Comparison of ENCODE assay signal across 21 mouse cellular contexts in the genomic region with DNA sequence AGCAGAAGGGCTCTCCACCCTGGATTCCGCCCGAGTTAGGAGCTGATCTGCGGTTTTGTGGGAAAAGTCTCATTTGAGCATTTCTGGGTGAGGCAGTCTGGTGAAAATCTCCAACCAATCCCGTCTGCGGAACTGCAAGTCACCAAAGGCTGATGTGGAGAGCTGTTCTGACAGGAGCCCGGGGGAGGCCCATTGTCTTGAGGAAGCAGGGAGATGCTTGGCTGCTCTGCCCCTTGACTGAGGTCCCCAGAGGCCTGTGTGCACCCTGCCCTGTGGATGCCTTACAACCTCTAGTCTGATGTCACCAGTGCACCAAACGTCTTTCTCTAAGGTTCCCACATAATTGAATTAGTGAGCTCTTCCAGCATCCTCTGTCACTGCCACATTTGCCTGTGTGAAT. TPM values are rescaled to one million over a fixed set of nuclear protein-coding genes. Genes with fewer than 3 reads are reported as not detected.
A peak's percentile ranks its signal among the peaks of the same experiment; 100 is the strongest.
DNase-seq lines count a peak whose midpoint lies in the region; ATAC-seq lines count a peak whose summit lies in the region.
"Had no signal": no experiment of that assay in that cellular context is flagged by ENCODE, and none has a peak within 500 bp of the region (broad histone marks: within the 10 kb centered on the region; RNA-seq: fewer than 3 reads in every experiment).

No protein-coding gene starts in this region.

- H3K9me3 ChIP-seq in embryonic facial prominence, embryonic 14.5 days (ENCODE audit: control insufficient read depth, low read length), result no peaks in the 10 kb centered on the region
- H3K9me3 ChIP-seq in embryonic facial prominence, embryonic 10.5 days, result no peaks in the 10 kb centered on the region
- no peaks in the 10 kb centered on the region for H3K9me3 ChIP-seq in midbrain, embryonic 10.5 days (replicated peaks)
- H3K9me3 ChIP-seq in midbrain, embryonic 11.5 days (ENCODE audit: control insufficient read depth, low read length), result no peaks in the 10 kb centered on the region
- H3K9me3 ChIP-seq: embryonic facial prominence, embryonic 13.5 days; hindbrain, embryonic 12.5 days had no signal

- ATAC-seq in embryonic facial prominence, embryonic 14.5 days (ENCODE audit: low read depth), result no peak
- ATAC-seq in midbrain, embryonic 11.5 days (ENCODE audit: low FRiP score), result no peak
- ATAC-seq: forebrain, embryonic 14.5 days; hindbrain, embryonic 16.5 days had no signal

- H3K36me3 ChIP-seq in embryonic facial prominence, embryonic 14.5 days (ENCODE audit: control insufficient read depth, insufficient read depth, low read length), result no peaks in the 10 kb centered on the region
- H3K36me3 ChIP-seq in embryonic facial prominence, embryonic 10.5 days (replicated peaks), result no peaks in the 10 kb centered on the region
- no peaks in the 10 kb centered on the region for H3K36me3 ChIP-seq in midbrain, embryonic 10.5 days
- no peaks in the 10 kb centered on the region for H3K36me3 ChIP-seq in midbrain, embryonic 11.5 days (ENCODE audit: control insufficient read depth, insufficient read depth, low read length)
- H3K36me3 ChIP-seq: embryonic facial prominence, embryonic 13.5 days; hindbrain, embryonic 12.5 days had no signal

- no peaks in the 10 kb centered on the region for H3K4me1 ChIP-seq in embryonic facial prominence, embryonic 14.5 days (ENCODE audit: control insufficient read depth, insufficient read depth, low read length)
- H3K4me1 ChIP-seq in embryonic facial prominence, embryonic 10.5 days, result no peaks in the 10 kb centered on the region
- peaks cover 7% of the 10 kb centered on the region; the same call in 1 of the 2 replicates for H3K4me1 ChIP-seq in midbrain, embryonic 10.5 days
- H3K4me1 ChIP-seq in midbrain, embryonic 11.5 days (ENCODE audit: control insufficient read depth, insufficient read depth, low read length), result no peaks in the 10 kb centered on the region
- H3K4me1 ChIP-seq: embryonic facial prominence, embryonic 13.5 days; hindbrain, embryonic 12.5 days had no signal

- H3K4me3 ChIP-seq in embryonic facial prominence, embryonic 14.5 days (ENCODE audit: low read depth, low read length), result no peak overlapping the region
- H3K4me3 ChIP-seq in embryonic facial prominence, embryonic 10.5 days, result no peak overlapping the region
- no peak overlapping the region for H3K4me3 ChIP-seq in midbrain, embryonic 10.5 days
- no peak overlapping the region for H3K4me3 ChIP-seq in midbrain, embryonic 11.5 days (ENCODE audit: low read depth, low read length)
- H3K4me3 ChIP-seq: embryonic facial prominence, embryonic 13.5 days; gastrocnemius, adult 2 months; hindbrain, embryonic 12.5 days had no signal

- H3K27ac ChIP-seq in embryonic facial prominence, embryonic 14.5 days (replicated peaks; ENCODE audit: low read depth, low read length), result no peak overlapping the region
- H3K27ac ChIP-seq in embryonic facial prominence, embryonic 10.5 days (replicated peaks), result no peak overlapping the region
- H3K27ac ChIP-seq in midbrain, embryonic 10.5 days (replicated peaks), result 0 out of 2 replicates have a peak overlapping the region, but pooled peaks have one; percentile 42
- no peak overlapping the region for H3K27ac ChIP-seq in midbrain, embryonic 11.5 days (ENCODE audit: low read depth, low read length)
- H3K27ac ChIP-seq: embryonic facial prominence, embryonic 13.5 days; gastrocnemius, adult 2 months; hindbrain, embryonic 12.5 days had no signal

- H3K27me3 ChIP-seq in embryonic facial prominence, embryonic 14.5 days (replicated peaks; ENCODE audit: control insufficient read depth, insufficient read depth, low read length), result no peaks in the 10 kb centered on the region
- no peaks in the 10 kb centered on the region for H3K27me3 ChIP-seq in embryonic facial prominence, embryonic 10.5 days (replicated peaks; ENCODE audit: low read depth, poor library complexity, severe bottlenecking)
- no peaks in the 10 kb centered on the region for H3K27me3 ChIP-seq in midbrain, embryonic 10.5 days (ENCODE audit: low read depth, poor library complexity, severe bottlenecking)
- no peaks in the 10 kb centered on the region for H3K27me3 ChIP-seq in midbrain, embryonic 11.5 days (ENCODE audit: control insufficient read depth, insufficient read depth, low read length)
- H3K27me3 ChIP-seq: embryonic facial prominence, embryonic 13.5 days; hindbrain, embryonic 12.5 days had no signal

- H3K9ac ChIP-seq in embryonic facial prominence, embryonic 14.5 days (ENCODE audit: low read depth, low read length), result no peak overlapping the region
- H3K9ac ChIP-seq in midbrain, embryonic 11.5 days (ENCODE audit: low read length), result no peak overlapping the region
- H3K9ac ChIP-seq: embryonic facial prominence, embryonic 13.5 days; hindbrain, embryonic 12.5 days had no signal

- DNase-seq in embryonic facial prominence, embryonic 14.5 days (ENCODE audit: low spot score), result peak; percentile 25
- DNase-seq in embryonic facial prominence, embryonic 10.5 days (ENCODE audit: low spot score), result no peak
- no peak for DNase-seq in midbrain, embryonic 10.5 days (ENCODE audit: low spot score)
- DNase-seq in midbrain, embryonic 11.5 days (ENCODE audit: low spot score, missing footprints), result no peak
- DNase-seq in Muller cell, postnatal 12 days (ENCODE audit: inconsistent ontology term), result peak; percentile 83
- peak; percentile 51 for DNase-seq in retina, embryonic 14.5 days (ENCODE audit: low spot score)
- no peak for DNase-seq in right cerebral cortex, postnatal 25 days
- no peak for DNase-seq in cerebellum, postnatal 14 days
- DNase-seq: adrenal gland, adult 8-10 months; adrenal gland, postnatal 36 days; cerebellum, adult 11 months; cerebellum, adult 8-10 months; cerebellum, postnatal 25 days; gastrocnemius, adult 2 months; gastrocnemius, postnatal 25 days; heart, postnatal 10 days; heart, postnatal 4 days had no signal

- H3K4me2 ChIP-seq in embryonic facial prominence, embryonic 14.5 days (ENCODE audit: low read depth, low read length), result no peak overlapping the region
- no peak overlapping the region for H3K4me2 ChIP-seq in midbrain, embryonic 11.5 days
- H3K4me2 ChIP-seq: embryonic facial prominence, embryonic 13.5 days; hindbrain, embryonic 12.5 days had no signal

- WGBS in embryonic facial prominence, embryonic 14.5 days, result 54% methylated on average over 7 of the region's 7 CpGs
- 64% methylated on average over 7 of the region's 7 CpGs for WGBS in embryonic facial prominence, embryonic 10.5 days
- 51% methylated on average over 7 of the region's 7 CpGs for WGBS in midbrain, embryonic 10.5 days
- WGBS in midbrain, embryonic 11.5 days, result 43% methylated on average over 7 of the region's 7 CpGs

RNA-seq across cellular contexts. Expression of a gene that starts 49.0 kb away (rescaled TPM):
- 56.5 and 57.1 TPM in 2 replicates for polyA plus RNA-seq in embryonic facial prominence, embryonic 14.5 days (2014; fragmentation: Nextera tagmentation; extraction: Ambion mirVana)
- polyA plus RNA-seq in embryonic facial prominence, embryonic 10.5 days (2016; fragmentation: Nextera tagmentation; extraction: Ambion mirVana), result 51.6 and 55.2 TPM in 2 replicates
- polyA plus RNA-seq in midbrain, embryonic 10.5 days (2016; fragmentation: Nextera tagmentation; extraction: Ambion mirVana), result 62.2 and 62.9 TPM in 2 replicates
- 72.9 and 76.9 TPM in 2 replicates for polyA plus RNA-seq in midbrain, embryonic 11.5 days (2014; fragmentation: Nextera tagmentation; extraction: Ambion mirVana)

Comparison
In these comparisons a context has a peak if more than half of its experiments do, and no peak if none do; other contexts are left out.
1. DNase-seq: peak in embryonic facial prominence, embryonic 14.5 days (single experiment), Muller cell, postnatal 12 days (single experiment) and retina, embryonic 14.5 days (single experiment); none in embryonic facial prominence, embryonic 10.5 days (single experiment), midbrain, embryonic 10.5 days (single experiment), midbrain, embryonic 11.5 days (single experiment), right cerebral cortex, postnatal 25 days (single experiment) and cerebellum, postnatal 14 days (0 of 2).